In the genomic region with DNA sequence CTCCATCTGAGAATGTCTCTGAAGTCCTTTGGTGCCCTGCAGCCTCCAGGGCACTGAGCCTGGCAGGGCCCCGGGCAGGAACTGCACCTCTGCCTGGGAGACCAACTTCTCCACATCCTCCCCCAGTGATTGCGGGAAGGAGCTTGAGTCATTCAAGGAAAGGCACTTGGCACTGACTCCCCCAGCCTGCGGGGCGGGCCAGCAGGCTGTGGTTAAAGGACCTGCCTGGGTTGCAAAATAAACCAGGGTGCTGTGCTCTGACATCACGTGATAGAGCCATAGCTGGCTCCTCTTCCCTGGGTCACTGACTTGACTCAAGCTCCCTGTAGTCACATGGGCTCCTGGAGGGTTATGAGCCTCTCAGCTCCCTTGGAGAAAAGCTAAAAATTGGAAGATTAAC, we compare ENCODE assay signal across 9 mouse cellular contexts.
DNase-seq lines count a peak whose midpoint lies in the region; ATAC-seq and TF ChIP-seq lines count a peak whose summit lies in the region.
"Had no signal": no experiment of that assay in that cellular context is flagged by ENCODE, and none has a peak within 500 bp of the region (broad histone marks: within the 10 kb centered on the region; RNA-seq: fewer than 3 reads in every experiment).

No protein-coding gene starts in this region.

- no peaks in the 10 kb centered on the region for H3K36me3 ChIP-seq in liver, embryonic 13.5 days
- no peaks in the 10 kb centered on the region for H3K36me3 ChIP-seq in stomach, embryonic 16.5 days (ENCODE audit: control insufficient read depth, insufficient read depth, low read length)
- no peaks in the 10 kb centered on the region for H3K36me3 ChIP-seq in forebrain, embryonic 14.5 days (ENCODE audit: control insufficient read depth, insufficient read depth, low read length)
- H3K36me3 ChIP-seq: embryonic facial prominence, embryonic 13.5 days had no signal

- H3K4me3 ChIP-seq in embryonic fibroblast, embryonic 13.5 days (ENCODE audit: insufficient read depth, low read length) = no peak overlapping the region
- H3K4me3 ChIP-seq in liver, embryonic 13.5 days (replicated peaks) = no peak overlapping the region
- H3K4me3 ChIP-seq in stomach, embryonic 16.5 days (replicated peaks; ENCODE audit: low read length) = no peak overlapping the region
- H3K4me3 ChIP-seq in forebrain, embryonic 14.5 days (ENCODE audit: low read depth, low read length) = no peak overlapping the region
- H3K4me3 ChIP-seq: embryonic facial prominence, embryonic 13.5 days had no signal

- H3K27me3 ChIP-seq in liver, embryonic 13.5 days = no peaks in the 10 kb centered on the region
- H3K27me3 ChIP-seq in stomach, embryonic 16.5 days (ENCODE audit: control insufficient read depth, insufficient read depth, low read length) = no peaks in the 10 kb centered on the region
- no peaks in the 10 kb centered on the region for H3K27me3 ChIP-seq in forebrain, embryonic 14.5 days (replicated peaks; ENCODE audit: control insufficient read depth, insufficient read depth, low read length)
- H3K27me3 ChIP-seq: embryonic facial prominence, embryonic 13.5 days had no signal

- no peaks in the 10 kb centered on the region for H3K4me1 ChIP-seq in embryonic fibroblast, embryonic 13.5 days (ENCODE audit: control insufficient read depth, insufficient read depth, low read length)
- no peaks in the 10 kb centered on the region for H3K4me1 ChIP-seq in liver, embryonic 13.5 days (replicated peaks)
- no peaks in the 10 kb centered on the region for H3K4me1 ChIP-seq in stomach, embryonic 16.5 days (ENCODE audit: control insufficient read depth, insufficient read depth, low read length)
- no peaks in the 10 kb centered on the region for H3K4me1 ChIP-seq in forebrain, embryonic 14.5 days (ENCODE audit: control insufficient read depth, insufficient read depth, low read length)

- no peak overlapping the region for H3K4me2 ChIP-seq in liver, embryonic 13.5 days
- no peak overlapping the region for H3K4me2 ChIP-seq in stomach, embryonic 16.5 days (ENCODE audit: low read depth, low read length)
- no peak overlapping the region for H3K4me2 ChIP-seq in forebrain, embryonic 14.5 days (ENCODE audit: low read length)
- H3K4me2 ChIP-seq: embryonic facial prominence, embryonic 13.5 days had no signal

- TF ChIP-seq CTCF in embryonic fibroblast, embryonic 13.5 days (IDR thresholded peaks at IDR 0.05; ENCODE audit: borderline replicate concordance, insufficient read depth, low read length) = no peak

- H3K27ac ChIP-seq in embryonic fibroblast, embryonic 13.5 days (ENCODE audit: insufficient read depth, low read length) = peak overlapping the region; percentile 22
- no peak overlapping the region for H3K27ac ChIP-seq in liver, embryonic 13.5 days
- no peak overlapping the region for H3K27ac ChIP-seq in stomach, embryonic 16.5 days (ENCODE audit: low read length)
- H3K27ac ChIP-seq in forebrain, embryonic 14.5 days (ENCODE audit: low read depth, low read length) = no peak overlapping the region
- H3K27ac ChIP-seq: embryonic facial prominence, embryonic 13.5 days had no signal

- intact Hi-C loops in left cerebral cortex, postnatal 14 days (cut with DNase I) = no loop called here

- DNase-seq in right cerebral cortex, adult 18-20 months = peak; percentile 19
- no peak for DNase-seq in right cerebral cortex, postnatal 4 days
- DNase-seq in liver, embryonic 13.5 days = no peak
- DNase-seq in forebrain, embryonic 14.5 days (ENCODE audit: low spot score) = no peak
- no peak for DNase-seq in left cerebral cortex, postnatal 14 days (ENCODE audit: low spot score in 2 of 2)

- H3K9me3 ChIP-seq in liver, embryonic 13.5 days (replicated peaks) = no peaks in the 10 kb centered on the region
- no peaks in the 10 kb centered on the region for H3K9me3 ChIP-seq in stomach, embryonic 16.5 days (replicated peaks; ENCODE audit: control insufficient read depth, low read length)
- H3K9me3 ChIP-seq in forebrain, embryonic 14.5 days (replicated peaks; ENCODE audit: control insufficient read depth, low read length) = no peaks in the 10 kb centered on the region
- H3K9me3 ChIP-seq: embryonic facial prominence, embryonic 13.5 days had no signal

- ATAC-seq in liver, embryonic 13.5 days (ENCODE audit: low read depth) = 0 out of 2 replicates have a peak, but pooled peaks have one; percentile 20
- ATAC-seq in stomach, embryonic 16.5 days (ENCODE audit: insufficient read depth, low FRiP score) = peak; percentile 29; the same call in 1 of the 2 replicates
- ATAC-seq in activated CD4-positive, CD25-positive, alpha-beta regulatory T cell, adult 4 months = no peak
- no peak for ATAC-seq in forebrain, embryonic 14.5 days

- WGBS in liver, embryonic 13.5 days (ENCODE audit: insufficient replicate concordance) = 41% methylated on average over 5 of the region's 5 CpGs
- 57% methylated on average over 5 of the region's 5 CpGs for WGBS in stomach, embryonic 16.5 days
- 79% methylated on average over 5 of the region's 5 CpGs for WGBS in forebrain, embryonic 14.5 days

- no peak overlapping the region for H3K9ac ChIP-seq in liver, embryonic 13.5 days
- H3K9ac ChIP-seq in stomach, embryonic 16.5 days (ENCODE audit: low read length) = no peak overlapping the region
- H3K9ac ChIP-seq in forebrain, embryonic 14.5 days (ENCODE audit: low read length) = no peak overlapping the region
- H3K9ac ChIP-seq: embryonic facial prominence, embryonic 13.5 days had no signal

- TF ChIP-seq POLR2A in embryonic fibroblast, embryonic 13.5 days (IDR thresholded peaks at IDR 0.05; ENCODE audit: low read depth, low read length) = 0 out of 2 replicates have a peak, but pooled peaks have one; percentile 19

Comparison
In these comparisons a context has a peak if more than half of its experiments do, and no peak if none do; other contexts are left out.
1. ATAC-seq: peak in liver, embryonic 13.5 days (single experiment) and stomach, embryonic 16.5 days (single experiment); none in activated CD4-positive, CD25-positive, alpha-beta regulatory T cell, adult 4 months (single experiment) and forebrain, embryonic 14.5 days (single experiment).